8 mouse cellular contexts compared by ENCODE assay signal in the genomic region with DNA sequence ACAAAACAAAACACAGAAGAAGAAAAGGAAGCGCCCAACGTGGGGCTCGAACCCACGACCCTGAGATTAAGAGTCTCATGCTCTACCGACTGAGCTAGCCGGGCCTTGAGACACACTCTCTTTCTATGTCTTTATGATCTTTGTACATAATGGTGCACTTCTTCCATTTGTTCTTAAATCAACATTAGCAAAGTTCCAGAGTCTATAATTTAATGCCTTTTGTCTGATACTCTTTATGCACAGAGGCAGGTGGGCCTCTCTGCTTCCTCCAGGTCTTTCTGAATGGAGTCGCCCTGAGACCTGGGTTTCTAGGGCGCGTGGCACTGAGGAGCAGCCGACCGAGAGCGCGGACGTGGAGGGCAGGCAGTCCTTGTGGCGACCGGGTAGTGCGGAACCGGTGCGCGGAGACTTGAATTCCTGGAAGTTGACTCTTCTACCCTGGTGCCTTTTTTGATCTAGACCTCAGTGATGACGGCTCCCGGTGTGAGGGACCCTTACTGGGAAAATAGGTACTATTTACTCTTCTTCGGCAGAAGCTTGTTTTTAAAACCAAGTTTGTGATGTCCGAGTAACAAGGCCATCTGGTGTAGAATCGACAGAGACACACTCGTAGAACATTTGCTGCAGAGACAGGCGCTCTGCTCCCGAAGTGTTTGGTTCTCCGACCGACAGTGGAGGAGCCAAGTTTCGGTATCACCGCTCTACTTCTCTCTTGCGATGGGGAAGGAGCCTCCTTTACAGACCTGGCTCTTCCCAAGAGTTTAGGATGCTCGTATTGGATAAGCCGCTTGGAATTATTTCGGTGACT. TPM values are rescaled to one million over a fixed set of nuclear protein-coding genes. Genes with fewer than 3 reads are reported as not detected.
DNase-seq lines count a peak whose midpoint lies in the region; ATAC-seq and TF ChIP-seq lines count a peak whose summit lies in the region.

No protein-coding gene starts in this region.

- H3K4me2 ChIP-seq in embryonic facial prominence, embryonic 14.5 days (ENCODE audit: low read depth, low read length): peak overlapping the region; percentile 50
- H3K4me2 ChIP-seq in limb, embryonic 13.5 days (replicated peaks): peak overlapping the region; percentile 61
- H3K4me2 ChIP-seq in midbrain, embryonic 15.5 days: peak overlapping the region; percentile 98

- no peak for TF ChIP-seq POLR2A in spleen, adult 2 months (IDR thresholded peaks at IDR 0.05; ENCODE audit: low read depth, low read length)

- under 1% methylated on average over 36 of the region's 36 CpGs for WGBS in embryonic facial prominence, embryonic 14.5 days
- WGBS in limb, embryonic 13.5 days: under 1% methylated on average over 36 of the region's 36 CpGs
- under 1% methylated on average over 36 of the region's 36 CpGs for WGBS in midbrain, embryonic 15.5 days
- WGBS in spleen, adult 2 months: under 1% methylated on average over 36 of the region's 36 CpGs

- peak overlapping the region; percentile 75 for H3K9ac ChIP-seq in embryonic facial prominence, embryonic 14.5 days (ENCODE audit: low read depth, low read length)
- peak overlapping the region; percentile 79 for H3K9ac ChIP-seq in limb, embryonic 13.5 days
- peak overlapping the region; percentile 65 for H3K9ac ChIP-seq in midbrain, embryonic 15.5 days

- no peaks in the 10 kb centered on the region for H3K9me3 ChIP-seq in embryonic facial prominence, embryonic 14.5 days (ENCODE audit: control insufficient read depth, low read length)
- H3K9me3 ChIP-seq in limb, embryonic 13.5 days: no peaks in the 10 kb centered on the region
- H3K9me3 ChIP-seq in midbrain, embryonic 15.5 days: no peaks in the 10 kb centered on the region

- no peak for TF ChIP-seq CTCF in spleen, adult 2 months (IDR thresholded peaks at IDR 0.05; ENCODE audit: extremely low read depth, insufficient read depth, insufficient read length, insufficient replicate concordance)

- peak; percentile 34 for ATAC-seq in embryonic facial prominence, embryonic 14.5 days (ENCODE audit: low read depth)
- ATAC-seq in limb, embryonic 13.5 days (ENCODE audit: low FRiP score, low read depth): peak; percentile 25; the same call in 1 of the 2 replicates
- ATAC-seq in midbrain, embryonic 15.5 days (replicated peaks): peak; percentile 48

- DNase-seq in 416B (ENCODE audit: low read depth): peak; percentile 93
- DNase-seq in adrenal gland, postnatal 36 days: peak; percentile 77
- DNase-seq in embryonic facial prominence, embryonic 14.5 days (ENCODE audit: low spot score): peak; percentile 87
- peak; percentile 89 for DNase-seq in heart, adult 8-10 months (ENCODE audit: low spot score)
- DNase-seq in kidney, adult 8-10 months: peak; percentile 72 to 81
- DNase-seq in spleen, adult 2 months (ENCODE audit: low read depth in 1 of 2, low spot score in 2 of 2): peak; percentile 63 to 74

- peak overlapping the region; percentile 76 for H3K4me3 ChIP-seq in embryonic facial prominence, embryonic 14.5 days (ENCODE audit: low read depth, low read length)
- peak overlapping the region; percentile 71 for H3K4me3 ChIP-seq in limb, embryonic 13.5 days
- H3K4me3 ChIP-seq in midbrain, embryonic 15.5 days: peak overlapping the region; percentile 69
- peak overlapping the region; percentile 85 for H3K4me3 ChIP-seq in spleen, adult 2 months (ENCODE audit: extremely low read depth, insufficient read depth, insufficient read length)

- H3K36me3 ChIP-seq in embryonic facial prominence, embryonic 14.5 days (ENCODE audit: control insufficient read depth, insufficient read depth, low read length): no peaks in the 10 kb centered on the region
- H3K36me3 ChIP-seq in limb, embryonic 13.5 days: no peaks in the 10 kb centered on the region
- no peaks in the 10 kb centered on the region for H3K36me3 ChIP-seq in midbrain, embryonic 15.5 days (replicated peaks)
- H3K36me3 ChIP-seq in spleen, adult 2 months (ENCODE audit: control insufficient read depth, insufficient read depth, low read length): no peaks in the 10 kb centered on the region

- no peaks in the 10 kb centered on the region for H3K4me1 ChIP-seq in embryonic facial prominence, embryonic 14.5 days (ENCODE audit: control insufficient read depth, insufficient read depth, low read length)
- peaks cover 8% of the 10 kb centered on the region; the same call in 1 of the 2 replicates for H3K4me1 ChIP-seq in limb, embryonic 13.5 days
- H3K4me1 ChIP-seq in midbrain, embryonic 15.5 days: peaks cover 19% of the 10 kb centered on the region
- peaks cover 3% of the 10 kb centered on the region; the same call in 1 of the 2 replicates for H3K4me1 ChIP-seq in spleen, adult 2 months (ENCODE audit: control insufficient read depth, insufficient read depth, insufficient read length)

- no peaks in the 10 kb centered on the region for H3K27me3 ChIP-seq in embryonic facial prominence, embryonic 14.5 days (replicated peaks; ENCODE audit: control insufficient read depth, insufficient read depth, low read length)
- no peaks in the 10 kb centered on the region for H3K27me3 ChIP-seq in limb, embryonic 13.5 days
- H3K27me3 ChIP-seq in midbrain, embryonic 15.5 days (replicated peaks): no peaks in the 10 kb centered on the region
- H3K27me3 ChIP-seq in spleen, adult 2 months (ENCODE audit: control insufficient read depth, insufficient read depth, low read length): no peaks in the 10 kb centered on the region

- H3K27ac ChIP-seq in embryonic facial prominence, embryonic 14.5 days (replicated peaks; ENCODE audit: low read depth, low read length): peak overlapping the region; percentile 86
- H3K27ac ChIP-seq in limb, embryonic 13.5 days: peak overlapping the region; percentile 92
- peak overlapping the region; percentile 80 for H3K27ac ChIP-seq in midbrain, embryonic 15.5 days
- H3K27ac ChIP-seq in spleen, adult 2 months (ENCODE audit: insufficient read depth, low read length): peak overlapping the region; percentile 92

RNA-seq across cellular contexts. Expression of gene Hfe2, which starts 25.3 kb away (rescaled TPM):
- total RNA-seq in adrenal gland, postnatal 36 days (2021): not detected
- 28.3 and 36.4 TPM in 2 replicates for polyA plus RNA-seq in embryonic facial prominence, embryonic 14.5 days (2014; fragmentation: Nextera tagmentation; extraction: Ambion mirVana)
- total RNA-seq in heart, adult 8-10 months (2022): 100 to 1,000 TPM; 271 to 333 (median 312) TPM
- 10.3 and 10.6 TPM in 2 replicates for polyA plus RNA-seq in limb, embryonic 13.5 days (2015; fragmentation: Nextera tagmentation; extraction: Ambion mirVana)
- polyA plus RNA-seq in midbrain, embryonic 15.5 days (2015; fragmentation: Nextera tagmentation; extraction: Ambion mirVana): 1.2 and 1.4 TPM in 2 replicates
- 0.18 and 0.32 TPM in 2 replicates for polyA plus RNA-seq in spleen, adult 2 months (2012; rRNA removed)

RNA-seq across cellular contexts. Expression of gene BC107364, which starts 47.6 kb away (rescaled TPM):
- total RNA-seq in adrenal gland, postnatal 36 days (2021): not detected
- polyA plus RNA-seq in embryonic facial prominence, embryonic 14.5 days (2014; fragmentation: Nextera tagmentation; extraction: Ambion mirVana): not detected in 2 replicates
- total RNA-seq in heart, adult 8-10 months (2022): not detected
- polyA plus RNA-seq in limb, embryonic 13.5 days (2015; fragmentation: Nextera tagmentation; extraction: Ambion mirVana): not detected in 2 replicates
- polyA plus RNA-seq in midbrain, embryonic 15.5 days (2015; fragmentation: Nextera tagmentation; extraction: Ambion mirVana): not detected in 2 replicates
- polyA plus RNA-seq in spleen, adult 2 months (2012; rRNA removed): not detected in 2 replicates

RNA-seq across cellular contexts. Expression of gene Txnip, which starts 58.1 kb away (rescaled TPM):
- 100 to 1,000 TPM; 515 to 572 TPM for total RNA-seq in adrenal gland, postnatal 36 days (2021)
- polyA plus RNA-seq in embryonic facial prominence, embryonic 14.5 days (2014; fragmentation: Nextera tagmentation; extraction: Ambion mirVana): 160 and 166 TPM in 2 replicates
- 100 to 1,000 TPM; 346 to 908 (median 654) TPM for total RNA-seq in heart, adult 8-10 months (2022)
- polyA plus RNA-seq in limb, embryonic 13.5 days (2015; fragmentation: Nextera tagmentation; extraction: Ambion mirVana): 103 and 105 TPM in 2 replicates
- 52.0 TPM in 2 replicates for polyA plus RNA-seq in midbrain, embryonic 15.5 days (2015; fragmentation: Nextera tagmentation; extraction: Ambion mirVana)
- 423 and 439 TPM in 2 replicates for polyA plus RNA-seq in spleen, adult 2 months (2012; rRNA removed)

Comparison
In these comparisons a context has a peak if more than half of its experiments do, and no peak if none do; other contexts are left out.
1. Peak in every context shown above with its lines: DNase-seq, ATAC-seq, H3K4me3 ChIP-seq and H3K27ac ChIP-seq.